Mouse (Mus musculus) C3H10T1/2 (cell line): ENCODE measurements around the gene Fto. TPM values are rescaled to one million over a fixed set of nuclear protein-coding genes. Genes with fewer than 3 reads are reported as not detected.

Experiments
- polyA plus RNA-seq, 2 experiments: library from polyadenylated mRNA; unstranded; fragments of >200 nt; fragmentation: generic; extraction: Trizol; gene quantifications; one replicate each; pipeline ENCODE4 v1.2.1; 2012; ENCODE audit warnings: missing spikeins in 2 of 2

Gene Fto
- polyA plus RNA-seq = 10 to 100 TPM; 23.7 to 60.8 TPM

DNA sequence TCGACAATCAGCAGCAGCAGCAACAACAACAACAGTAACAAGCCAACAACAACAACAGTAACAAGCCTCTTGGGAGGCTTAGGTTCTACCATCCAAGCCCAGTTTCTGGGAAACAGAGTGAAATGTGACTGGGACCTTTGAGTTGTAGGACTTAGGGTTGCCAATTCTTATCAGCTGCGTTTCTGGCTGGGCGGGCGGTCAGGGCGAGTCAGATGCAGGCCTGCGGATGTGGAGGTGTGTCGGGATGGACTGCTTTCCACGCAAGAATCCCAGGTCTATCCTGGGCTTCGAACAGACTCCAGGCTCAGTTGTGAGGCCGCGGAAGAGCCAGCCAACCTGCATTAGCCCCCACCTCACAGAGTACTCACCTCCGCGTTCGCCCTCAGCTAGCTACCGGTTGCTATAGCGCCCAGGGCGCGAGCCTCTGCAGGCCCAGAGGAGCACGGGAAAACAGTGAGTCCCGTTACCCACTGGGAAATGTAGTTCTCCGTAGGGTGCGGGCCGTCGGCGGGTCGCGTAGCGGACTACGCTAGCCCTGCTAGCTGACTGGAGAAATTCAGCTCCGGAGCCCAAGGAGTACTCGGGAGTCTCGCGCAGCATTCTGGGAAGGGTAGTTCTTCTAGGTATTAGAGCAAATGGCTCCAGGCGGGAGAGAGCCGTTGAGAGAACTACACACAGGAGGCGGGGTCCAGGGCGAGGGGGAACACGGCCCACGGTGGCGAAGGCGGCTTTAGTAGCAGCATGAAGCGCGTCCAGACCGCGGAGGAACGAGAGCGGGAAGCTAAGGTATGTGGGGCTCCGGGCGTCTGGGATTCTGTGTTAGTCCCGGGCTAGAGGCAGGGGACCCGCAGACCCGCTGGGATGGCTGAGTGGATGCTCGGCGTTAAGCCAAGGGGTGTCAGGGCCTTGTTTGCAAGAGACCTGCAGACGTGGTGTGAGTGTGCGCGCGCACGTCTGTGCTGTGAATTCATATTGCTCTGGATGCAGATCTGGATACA lies at the start of gene Fto, which contains the start of gene Rpgrip1l:
Gene Fto (plus strand): TSS at position 691 of the 998 bp plus-strand sequence.
Gene Rpgrip1l (minus strand): TSS at position 428 of the 998 bp plus-strand sequence.

Other genes with a start within 250 kb of the Fto start
- gene Rbl2, start 243.5 kb upstream of the Fto start, polyA plus RNA-seq = 10 to 100 TPM in 1 of 2 experiments, under 1 TPM in 1; 0.53 to 12.3 TPM
- 10 to 100 TPM in 1 of 2 experiments, 1 to 10 TPM in 1; 4.6 to 23.0 TPM for gene Aktip, start 113.5 kb upstream of the Fto start, polyA plus RNA-seq
- 1 to 10 TPM in 1 of 2 experiments, under 1 TPM in 1; 0.62 to 2.8 TPM for gene Rpgrip1l, start 263 bp upstream of the Fto start, polyA plus RNA-seq